Mouse (Mus musculus) forebrain, embryonic 12.5 days (tissue): ENCODE measurements at regions not wholly inside any gene's neighbourhood (a gene's known extent, or its start where the extent isn't known, plus 50 kb on each side); places are given as distances from the start of the nearest gene placed in this dataset.

Source experiments
- ATAC-seq: fragments of 200-750 bp; cut with Nextera tagmentation; 2 replicates; pipeline ENCODE4 v1.8.0; 2017; ENCODE audit warnings: moderate TSS enrichment; ENCODE audit not compliant: low FRiP score
- H3K27ac ChIP-seq: fragments of 300-500 bp; sonication (generic); 2 replicates; pipeline ENCODE4 v1.5.1; 2016; ENCODE audit warnings: mild to moderate bottlenecking
- H3K27me3 ChIP-seq: fragments of 300-500 bp; sonication (generic); 2 replicates; pipeline ENCODE4 v1.6.1; 2016; ENCODE audit warnings: mild to moderate bottlenecking
- H3K36me3 ChIP-seq: fragments of 300-500 bp; sonication (generic); replicated peaks from 2 replicates; pipeline ENCODE4 v1.6.1; 2016; ENCODE audit warnings: mild to moderate bottlenecking
- H3K4me1 ChIP-seq: fragments of 300-500 bp; sonication (generic); 2 replicates; pipeline ENCODE4 v1.6.1; 2016
- H3K4me2 ChIP-seq: fragments of 300-500 bp; sonication (generic); 2 replicates; pipeline ENCODE4 v1.6.1; 2016; ENCODE audit warnings: mild to moderate bottlenecking, moderate library complexity
- H3K4me3 ChIP-seq: fragments of 300-500 bp; sonication (generic); replicated peaks from 2 replicates; pipeline ENCODE4 v1.5.1; 2016; ENCODE audit warnings: mild to moderate bottlenecking
- H3K9ac ChIP-seq: fragments of 300-500 bp; sonication (generic); 2 replicates; pipeline ENCODE4 v1.6.1; 2016; ENCODE audit warnings: mild to moderate bottlenecking
- H3K9me3 ChIP-seq: fragments of 300-500 bp; sonication (generic); 2 replicates; pipeline ENCODE4 v1.6.1; 2016
- WGBS: fragments of 180-500 bp; shearing (Covaris S2); methylation state at CpG from one replicate; pipeline ENCODE4 v1.1.7; 2016; 5-methylcytosine and 5-hydroxymethylcytosine counted together

- Histone ChIP-seq H3K36me3 (no peaks in the 10 kb centered on the region), H3K4me3 (no peak overlapping the region), H3K4me2 (no peak overlapping the region), H3K27ac (no peak overlapping the region), H3K4me1 (no peaks in the 10 kb centered on the region), H3K27me3 (no peaks in the 10 kb centered on the region), H3K9me3 (no peaks in the 10 kb centered on the region), H3K9ac (no peak overlapping the region)
- ATAC-seq: no peak
- 89% methylated on average over 3 of the region's 3 CpGs for WGBS
Measured at GRCm38 (mm10) chr15:20151910-20152309, 297.2 kb upstream of the Cdh12 start.
